Mouse (Mus musculus): ENCODE results near the gene Nfrkb.

The Nfrkb gene

DNA sequence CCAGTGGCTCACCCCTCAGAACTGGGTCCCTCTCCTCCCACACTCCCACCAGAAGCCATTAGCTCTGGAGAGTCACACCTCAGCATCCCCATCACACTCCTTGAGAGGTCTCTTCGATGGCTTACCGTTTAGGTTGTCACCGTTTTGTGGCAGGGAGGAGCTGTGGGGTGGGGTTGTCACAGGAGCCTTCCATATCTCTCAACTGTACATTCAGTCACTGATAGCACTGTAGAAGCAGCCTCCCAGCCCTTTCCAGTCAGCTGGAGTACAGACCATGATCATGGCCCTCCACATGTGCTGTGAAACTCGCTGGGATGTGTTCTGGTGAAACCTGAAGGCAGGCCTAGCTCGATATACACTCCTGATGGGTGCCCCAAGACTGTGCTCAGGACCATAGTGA is 36.2 kb downstream of the Nfrkb start:
- no peak for DNase-seq (ENCODE audit: extremely low spot score, low read depth, low spot score)

DNA sequence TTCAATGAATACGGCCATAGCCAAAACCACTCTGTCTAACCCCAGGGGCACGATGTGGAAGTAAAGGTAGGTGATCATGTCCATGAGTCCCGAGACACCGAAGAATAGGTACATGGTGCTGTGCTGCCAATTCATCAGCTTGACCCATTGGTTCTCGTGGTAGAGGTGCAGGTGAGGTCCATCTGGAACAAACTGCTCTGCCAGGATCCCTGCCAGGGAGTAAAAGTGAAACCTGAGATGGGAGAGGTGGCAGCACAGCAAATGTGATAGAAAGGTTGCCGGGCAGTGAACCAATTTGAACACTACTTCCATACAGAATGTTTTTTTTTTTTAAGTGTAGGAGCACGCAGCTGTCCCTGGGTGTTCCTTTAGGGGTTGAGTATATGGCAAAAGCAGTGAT is 43.0 kb downstream of the Nfrkb start:
- no peak for DNase-seq (ENCODE audit: extremely low spot score, low read depth, low spot score)

- no peak for DNase-seq (ENCODE audit: extremely low spot score, low read depth, low spot score)
These were observed 44.0 kb downstream of the Nfrkb start for GRCm38 (mm10) chr9:31430011-31430410.

DNA sequence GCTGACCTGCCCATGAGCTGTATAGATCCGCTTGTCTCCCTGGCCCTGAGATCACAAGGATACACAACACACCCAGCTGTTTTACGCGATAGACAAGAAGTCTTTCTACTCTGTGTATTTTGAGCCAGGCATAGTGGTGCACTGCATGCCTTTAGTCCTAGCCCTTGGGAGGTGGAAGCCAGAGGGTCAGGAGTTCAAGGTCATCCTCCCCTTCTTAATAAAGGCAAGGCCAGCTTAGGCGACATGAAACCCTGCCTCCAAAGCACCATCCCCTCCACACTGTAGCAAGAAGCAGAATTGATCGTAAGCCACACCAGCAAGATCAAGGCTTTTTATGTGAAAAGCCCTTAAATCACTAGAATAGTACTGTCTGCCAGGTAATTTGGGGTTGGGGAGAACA is 45.8 kb downstream of the Nfrkb start:
- DNase-seq (ENCODE audit: extremely low spot score, low read depth, low spot score) = no peak

- no peak for DNase-seq (ENCODE audit: extremely low spot score, low read depth, low spot score)
These were observed 46.5 kb downstream of the Nfrkb start for GRCm38 (mm10) chr9:31432336-31432975.

DNA sequence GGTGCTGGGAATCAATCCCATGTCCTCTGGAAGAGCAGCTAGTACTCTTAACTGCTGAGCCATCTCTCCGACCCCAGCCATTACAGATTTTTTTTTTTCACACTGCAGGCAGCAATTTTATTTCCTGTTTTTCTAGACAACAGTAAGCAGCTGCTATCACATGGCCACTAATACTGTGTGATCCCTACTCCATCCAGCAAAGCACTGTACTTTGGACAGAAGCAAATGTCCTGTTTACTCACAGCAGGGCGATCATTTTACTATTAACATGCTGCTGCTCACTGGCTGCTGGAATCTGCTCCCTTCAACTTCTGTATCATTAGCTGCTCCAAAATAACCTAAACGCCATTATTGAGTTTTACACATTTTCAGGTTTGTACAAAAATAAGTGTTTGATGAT is 47.4 kb downstream of the Nfrkb start:
- no peak for DNase-seq (ENCODE audit: extremely low spot score, low read depth, low spot score)

- DNase-seq (ENCODE audit: extremely low spot score, low read depth, low spot score) = no peak
These were observed 49.4 kb downstream of the Nfrkb start for GRCm38 (mm10) chr9:31435415-31435814.

DNA sequence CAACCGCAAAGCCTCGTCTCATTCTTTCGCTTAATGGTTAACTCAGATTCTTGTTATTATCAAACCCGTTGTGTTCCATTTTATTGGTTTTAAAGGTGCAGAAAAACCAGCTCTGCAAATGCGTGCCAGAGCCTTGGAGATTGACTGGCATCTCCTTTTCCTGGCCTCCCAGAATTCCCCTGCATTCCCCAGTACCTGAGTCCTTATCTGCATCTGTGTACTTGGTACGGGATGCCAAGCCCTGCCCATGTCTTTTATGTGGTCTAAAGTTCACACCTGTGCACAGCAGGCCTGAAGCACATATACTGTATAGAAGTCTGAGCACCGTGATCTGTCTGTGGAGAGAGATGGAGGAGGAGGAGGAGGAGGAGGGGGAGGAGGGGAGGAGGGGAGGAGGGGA is 51.9 kb downstream of the Nfrkb start:
- DNase-seq (ENCODE audit: extremely low spot score, low read depth, low spot score) = no peak

GRCm38 (mm10) chr9:31438834-31439233 is 52.8 kb downstream of the Nfrkb start:
- DNase-seq (ENCODE audit: extremely low spot score, low read depth, low spot score) = no peak

DNA sequence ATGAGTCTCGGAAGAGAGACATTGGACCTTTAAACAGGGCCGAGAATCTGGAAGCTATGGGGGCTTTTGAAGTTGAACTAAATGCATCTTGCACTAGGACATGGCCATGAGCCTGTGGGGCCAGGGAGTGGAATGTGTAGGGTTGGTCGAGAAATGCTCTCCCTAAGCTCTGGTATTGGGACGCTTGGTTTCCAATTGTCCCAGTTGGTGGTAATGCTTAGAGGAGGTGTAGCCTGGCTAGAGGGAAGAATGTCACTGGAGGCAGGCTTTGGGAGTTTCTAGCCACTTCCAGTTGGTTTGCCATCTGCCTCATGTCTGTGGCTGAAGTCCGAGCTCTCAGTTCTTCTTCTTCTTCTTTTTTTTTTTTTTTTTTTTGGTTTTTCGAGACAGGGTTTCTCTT is 53.3 kb downstream of the Nfrkb start:
- DNase-seq (ENCODE audit: extremely low spot score, low read depth, low spot score) = no peak

- DNase-seq (ENCODE audit: extremely low spot score, low read depth, low spot score) = no peak
These were observed 54.4 kb downstream of the Nfrkb start for GRCm38 (mm10) chr9:31440366-31440765.

GRCm38 (mm10) chr9:31441487-31441886 is 55.5 kb downstream of the Nfrkb start:
- no peak for DNase-seq (ENCODE audit: extremely low spot score, low read depth, low spot score)

- DNase-seq (ENCODE audit: extremely low spot score, low read depth, low spot score) = no peak
These were observed 58.2 kb downstream of the Nfrkb start for GRCm38 (mm10) chr9:31444236-31444635.

DNA sequence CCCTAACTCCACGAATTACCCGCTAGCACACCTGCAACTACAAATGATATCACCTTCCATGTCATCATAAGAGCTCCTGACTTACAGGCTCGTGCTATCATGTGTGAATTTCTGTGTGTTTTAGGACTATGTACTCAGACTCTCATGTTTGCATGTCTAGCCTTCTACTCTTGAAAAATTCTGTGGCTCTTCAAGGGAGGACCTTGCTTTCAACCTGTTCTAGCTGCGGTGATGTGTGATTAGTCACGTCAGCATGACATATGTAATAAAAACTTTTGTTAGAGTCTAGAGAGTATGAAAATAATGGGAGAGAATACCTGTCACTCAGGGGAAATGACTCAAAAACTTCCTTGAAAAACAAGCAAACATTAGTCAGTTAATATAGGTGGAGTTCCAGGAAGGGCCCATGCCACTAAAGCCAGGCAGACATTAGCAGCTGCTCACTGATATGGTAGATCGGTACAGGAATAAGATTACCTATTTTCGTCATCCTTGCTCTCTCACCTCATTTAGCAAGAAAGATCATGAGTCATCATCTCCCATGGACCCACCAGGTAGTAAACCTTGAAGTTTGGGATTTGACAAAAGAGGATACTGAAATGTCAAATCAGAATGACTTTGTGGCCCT is 63.3 kb downstream of the Nfrkb start:
- no peak for DNase-seq (ENCODE audit: extremely low spot score, low read depth, low spot score)

- no peak for DNase-seq (ENCODE audit: extremely low spot score, low read depth, low spot score)
These were observed 66.2 kb downstream of the Nfrkb start for GRCm38 (mm10) chr9:31452166-31452565.

DNA sequence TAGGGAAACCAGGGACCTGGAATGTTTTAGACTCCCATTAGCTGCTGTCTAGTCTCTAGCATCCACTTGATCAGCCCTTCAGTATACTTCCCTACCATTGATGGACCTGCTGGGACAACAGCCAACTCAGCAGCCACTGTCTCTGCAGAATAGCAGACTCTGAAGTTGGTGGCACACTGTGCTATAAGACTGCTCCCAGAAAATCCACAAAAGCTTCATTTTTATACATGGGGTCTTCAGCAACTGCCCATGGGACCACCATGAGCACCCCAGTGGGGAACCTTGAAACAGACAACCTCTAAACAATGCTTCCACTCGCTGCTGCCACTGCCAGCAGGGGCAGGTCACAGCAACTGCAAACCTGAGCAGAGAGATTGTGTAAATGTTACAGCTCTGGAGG is 68.4 kb downstream of the Nfrkb start:
- no peak for DNase-seq (ENCODE audit: extremely low spot score, low read depth, low spot score)

DNA sequence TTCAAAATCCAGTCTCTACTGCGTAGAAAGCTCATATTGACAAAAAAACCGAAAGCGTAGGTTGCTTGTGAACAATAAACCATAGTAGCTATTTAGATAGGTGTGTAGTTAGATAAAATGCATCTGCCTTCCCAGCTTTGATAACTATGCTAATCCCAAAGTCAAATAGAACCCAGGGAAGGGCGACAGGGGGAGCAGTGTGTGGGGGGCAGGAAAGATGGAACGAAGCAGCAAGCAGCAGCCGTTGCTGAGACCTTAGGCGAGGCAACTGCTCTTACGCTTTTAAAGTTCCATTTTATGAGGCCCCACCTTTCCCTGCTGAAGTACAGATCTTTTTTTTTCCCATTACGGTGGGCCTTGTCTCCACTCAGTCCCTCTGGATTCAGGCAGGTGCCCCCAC is 77.2 kb downstream of the Nfrkb start:
- no peak for DNase-seq (ENCODE audit: extremely low spot score, low read depth, low spot score)

- DNase-seq (ENCODE audit: extremely low spot score, low read depth, low spot score) = no peak
These were observed 77.9 kb downstream of the Nfrkb start, which contains the start of gene Tmem45b for GRCm38 (mm10) chr9:31463692-31464474. Gene Tmem45b (minus strand): TSS chr9:31464462.

All from hindlimb bud, embryonic 11.5 days (tissue).